8 mouse cellular contexts compared by ENCODE assay signal in the genomic region with DNA sequence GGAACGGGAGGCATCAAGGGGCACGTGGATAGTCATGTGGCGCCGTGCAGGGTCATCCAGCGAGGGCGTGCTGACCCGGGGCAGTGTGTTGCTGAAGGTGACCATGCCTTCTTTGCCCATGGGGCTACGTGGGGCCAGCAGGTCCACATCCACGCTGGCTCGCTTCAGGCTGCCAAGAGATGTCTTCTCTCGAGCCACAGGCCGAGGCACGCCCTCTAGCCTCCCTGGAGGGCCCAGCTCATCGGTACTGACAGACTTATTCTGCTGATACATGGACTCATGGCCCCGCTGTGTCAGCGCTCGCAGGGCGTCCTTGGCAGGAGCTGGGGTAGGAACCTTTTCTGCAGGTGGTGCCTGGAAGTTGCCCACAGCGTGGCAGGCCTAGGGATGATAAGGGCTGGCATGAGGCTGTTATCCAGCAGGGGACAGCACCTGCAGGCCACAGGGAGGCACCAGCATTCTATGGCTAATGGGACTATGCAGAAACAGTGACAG. TPM values are rescaled to one million over a fixed set of nuclear protein-coding genes. Genes with fewer than 3 reads are reported as not detected.
DNase-seq lines count a peak whose midpoint lies in the region; ATAC-seq and TF ChIP-seq lines count a peak whose summit lies in the region.

No protein-coding gene starts in this region.

- no peaks in the 10 kb centered on the region for H3K4me1 ChIP-seq in limb, embryonic 11.5 days (ENCODE audit: control insufficient read depth, insufficient read depth, low read length)
- peaks cover 20% of the 10 kb centered on the region for H3K4me1 ChIP-seq in limb, embryonic 10.5 days
- no peaks in the 10 kb centered on the region for H3K4me1 ChIP-seq in bone marrow, adult 2 months (ENCODE audit: control insufficient read depth, insufficient read depth, low read length)
- peaks cover 40% of the 10 kb centered on the region for H3K4me1 ChIP-seq in forebrain, embryonic 15.5 days
- no peaks in the 10 kb centered on the region for H3K4me1 ChIP-seq in limb, embryonic 14.5 days (ENCODE audit: control insufficient read depth, insufficient read depth, low read length)

- no peak overlapping the region for H3K4me2 ChIP-seq in limb, embryonic 11.5 days (ENCODE audit: low read depth, severe bottlenecking)
- H3K4me2 ChIP-seq in forebrain, embryonic 15.5 days (replicated peaks), result no peak overlapping the region
- H3K4me2 ChIP-seq in limb, embryonic 14.5 days (replicated peaks; ENCODE audit: low read depth, low read length, severe bottlenecking), result no peak overlapping the region

- intact Hi-C loops in left cerebral cortex, postnatal 14 days (cut with DNase I), result no loop called here

- H3K27ac ChIP-seq in limb, embryonic 11.5 days (replicated peaks; ENCODE audit: low read depth, low read length), result 0 out of 2 replicates have a peak overlapping the region, but pooled peaks have one; percentile 1
- H3K27ac ChIP-seq in limb, embryonic 10.5 days, result no peak overlapping the region
- peak overlapping the region; percentile 17; the same call in 1 of the 2 replicates for H3K27ac ChIP-seq in bone marrow, adult 2 months (ENCODE audit: control insufficient read depth, insufficient read depth, low read depth, low read length, poor library complexity)
- 0 out of 2 replicates have a peak overlapping the region, but pooled peaks have one; percentile 46 for H3K27ac ChIP-seq in forebrain, embryonic 15.5 days (replicated peaks)
- H3K27ac ChIP-seq in limb, embryonic 14.5 days (replicated peaks; ENCODE audit: low read depth, low read length), result 0 out of 2 replicates have a peak overlapping the region, but pooled peaks have one; percentile 33

- H3K9ac ChIP-seq in limb, embryonic 11.5 days (ENCODE audit: low read length), result no peak overlapping the region
- no peak overlapping the region for H3K9ac ChIP-seq in forebrain, embryonic 15.5 days (replicated peaks)
- no peak overlapping the region for H3K9ac ChIP-seq in limb, embryonic 14.5 days (ENCODE audit: low read depth, low read length, severe bottlenecking)

- DNase-seq in limb, embryonic 11.5 days (ENCODE audit: low spot score), result peak; percentile 37
- DNase-seq in limb, embryonic 10.5 days (ENCODE audit: low spot score), result no peak
- DNase-seq in limb, embryonic 14.5 days (ENCODE audit: low spot score), result no peak
- DNase-seq in left cerebral cortex, postnatal 14 days (ENCODE audit: low spot score in 2 of 2), result no peak
- no peak for DNase-seq in Muller cell, postnatal 12 days (ENCODE audit: inconsistent ontology term)
- no peak for DNase-seq in right cerebral cortex, adult 2 months (ENCODE audit: low spot score in 2 of 2)

- H3K4me3 ChIP-seq in limb, embryonic 11.5 days (ENCODE audit: low read depth, low read length), result no peak overlapping the region
- no peak overlapping the region for H3K4me3 ChIP-seq in limb, embryonic 10.5 days
- no peak overlapping the region for H3K4me3 ChIP-seq in bone marrow, adult 2 months (replicated peaks; ENCODE audit: control insufficient read depth, low read depth, low read length)
- H3K4me3 ChIP-seq in forebrain, embryonic 15.5 days, result no peak overlapping the region
- H3K4me3 ChIP-seq in limb, embryonic 14.5 days (replicated peaks; ENCODE audit: low read length), result no peak overlapping the region

- TF ChIP-seq POLR2A in bone marrow, adult 2 months (IDR thresholded peaks at IDR 0.05; ENCODE audit: borderline replicate concordance, control insufficient read depth, low read depth, low read length), result no peak
- TF ChIP-seq POLR2A in limb, embryonic 14.5 days (IDR thresholded peaks at IDR 0.05; ENCODE audit: borderline replicate concordance, extremely low read depth, insufficient read depth, insufficient read length), result no peak

- H3K36me3 ChIP-seq in limb, embryonic 11.5 days (ENCODE audit: control insufficient read depth, insufficient read depth, low read length), result peaks cover 38% of the 10 kb centered on the region
- peaks cover 95% of the 10 kb centered on the region for H3K36me3 ChIP-seq in limb, embryonic 10.5 days
- peaks cover 72% of the 10 kb centered on the region for H3K36me3 ChIP-seq in forebrain, embryonic 15.5 days
- H3K36me3 ChIP-seq in limb, embryonic 14.5 days (ENCODE audit: control insufficient read depth, insufficient read depth, low read length), result peaks cover 85% of the 10 kb centered on the region

- peak; percentile 56 for TF ChIP-seq CTCF in bone marrow, adult 2 months (IDR thresholded peaks at IDR 0.05; ENCODE audit: control insufficient read depth, insufficient read depth, low read length)

- whole genome bisulfite sequencing in limb, embryonic 11.5 days, result 84% methylated on average over 19 of the region's 19 CpGs
- 82% methylated on average over 19 of the region's 19 CpGs for WGBS in limb, embryonic 10.5 days
- WGBS in bone marrow, adult 2 months, result 68% methylated on average over 19 of the region's 19 CpGs
- 82% methylated on average over 19 of the region's 19 CpGs for WGBS in forebrain, embryonic 15.5 days
- 69% methylated on average over 19 of the region's 19 CpGs for WGBS in limb, embryonic 14.5 days

- ATAC-seq in limb, embryonic 11.5 days (ENCODE audit: insufficient number of reproducible peaks, low FRiP score, low TSS enrichment, low read depth), result no peak
- ATAC-seq in forebrain, embryonic 15.5 days (replicated peaks), result 0 out of 2 replicates have a peak, but pooled peaks have one; percentile 8
- ATAC-seq in limb, embryonic 14.5 days (ENCODE audit: low FRiP score, low read depth), result no peak

- no peaks in the 10 kb centered on the region for H3K9me3 ChIP-seq in limb, embryonic 11.5 days (ENCODE audit: control insufficient read depth, low read length)
- H3K9me3 ChIP-seq in limb, embryonic 10.5 days (replicated peaks), result no peaks in the 10 kb centered on the region
- no peaks in the 10 kb centered on the region for H3K9me3 ChIP-seq in forebrain, embryonic 15.5 days
- H3K9me3 ChIP-seq in limb, embryonic 14.5 days (ENCODE audit: control insufficient read depth, low read length), result no peaks in the 10 kb centered on the region

- no peaks in the 10 kb centered on the region for H3K27me3 ChIP-seq in limb, embryonic 11.5 days (ENCODE audit: control insufficient read depth, insufficient read depth, low read length)
- no peaks in the 10 kb centered on the region for H3K27me3 ChIP-seq in limb, embryonic 10.5 days (ENCODE audit: low read depth, poor library complexity, severe bottlenecking)
- no peaks in the 10 kb centered on the region for H3K27me3 ChIP-seq in forebrain, embryonic 15.5 days
- H3K27me3 ChIP-seq in limb, embryonic 14.5 days (ENCODE audit: control insufficient read depth, insufficient read depth, low read length), result no peaks in the 10 kb centered on the region

RNA-seq across cellular contexts. Expression of gene Prtn3, which starts 8.4 kb away (rescaled TPM):
- polyA plus RNA-seq in limb, embryonic 11.5 days (2014; fragmentation: Nextera tagmentation; extraction: Ambion mirVana), result 16.0 and 19.6 TPM in 2 replicates
- polyA plus RNA-seq in limb, embryonic 10.5 days (2016; fragmentation: Nextera tagmentation; extraction: Ambion mirVana), result 9.1 and 15.3 TPM in 2 replicates
- 143 and 259 TPM in 2 replicates for polyA plus RNA-seq in bone marrow, adult 2 months (2011; ENCODE audit: insufficient read depth, insufficient read length, low replicate concordance, missing spikeins)
- polyA plus RNA-seq in forebrain, embryonic 15.5 days (2015; fragmentation: Nextera tagmentation; extraction: Ambion mirVana), result 13.5 and 15.0 TPM in 2 replicates
- 10.3 and 17.3 TPM in 2 replicates for polyA plus RNA-seq in limb, embryonic 14.5 days (2012; rRNA removed)
- 5.9 and 8.2 TPM in 2 replicates for polyA plus RNA-seq in limb, embryonic 14.5 days (2014; fragmentation: Nextera tagmentation; extraction: Ambion mirVana)
- total RNA-seq in left cerebral cortex, postnatal 14 days (2021), result 1 to 10 TPM; 2.3 to 3.1 TPM

RNA-seq across cellular contexts. Expression of gene Plppr3, which starts 8.6 kb away (rescaled TPM):
- 95.1 and 95.7 TPM in 2 replicates for polyA plus RNA-seq in limb, embryonic 11.5 days (2014; fragmentation: Nextera tagmentation; extraction: Ambion mirVana)
- polyA plus RNA-seq in limb, embryonic 10.5 days (2016; fragmentation: Nextera tagmentation; extraction: Ambion mirVana), result 108 and 140 TPM in 2 replicates
- polyA plus RNA-seq in bone marrow, adult 2 months (2011; ENCODE audit: insufficient read depth, insufficient read length, low replicate concordance, missing spikeins), result 16.4 and 32.4 TPM in 2 replicates
- polyA plus RNA-seq in forebrain, embryonic 15.5 days (2015; fragmentation: Nextera tagmentation; extraction: Ambion mirVana), result 405 and 410 TPM in 2 replicates
- polyA plus RNA-seq in limb, embryonic 14.5 days (2012; rRNA removed), result 220 and 326 TPM in 2 replicates
- polyA plus RNA-seq in limb, embryonic 14.5 days (2014; fragmentation: Nextera tagmentation; extraction: Ambion mirVana), result 61.5 and 79.7 TPM in 2 replicates
- total RNA-seq in left cerebral cortex, postnatal 14 days (2021), result 10 to 100 TPM; 68.3 to 71.2 TPM

RNA-seq across cellular contexts. Expression of gene Ptbp1, which starts 11.6 kb away (rescaled TPM):
- polyA plus RNA-seq in limb, embryonic 11.5 days (2014; fragmentation: Nextera tagmentation; extraction: Ambion mirVana), result 328 and 351 TPM in 2 replicates
- polyA plus RNA-seq in limb, embryonic 10.5 days (2016; fragmentation: Nextera tagmentation; extraction: Ambion mirVana), result 485 and 494 TPM in 2 replicates
- polyA plus RNA-seq in bone marrow, adult 2 months (2011; ENCODE audit: insufficient read depth, insufficient read length, low replicate concordance, missing spikeins), result 113 and 188 TPM in 2 replicates
- 108 and 120 TPM in 2 replicates for polyA plus RNA-seq in forebrain, embryonic 15.5 days (2015; fragmentation: Nextera tagmentation; extraction: Ambion mirVana)
- polyA plus RNA-seq in limb, embryonic 14.5 days (2012; rRNA removed), result 536 and 644 TPM in 2 replicates
- polyA plus RNA-seq in limb, embryonic 14.5 days (2014; fragmentation: Nextera tagmentation; extraction: Ambion mirVana), result 262 and 279 TPM in 2 replicates
- total RNA-seq in left cerebral cortex, postnatal 14 days (2021), result 10 to 100 TPM; 52.1 to 61.1 TPM

RNA-seq across cellular contexts. Expression of gene Elane, which starts 20.2 kb away (rescaled TPM):
- 0.20 TPM in 1 of 2 replicates, not detected in the other for polyA plus RNA-seq in limb, embryonic 11.5 days (2014; fragmentation: Nextera tagmentation; extraction: Ambion mirVana)
- not detected in 2 replicates for polyA plus RNA-seq in limb, embryonic 10.5 days (2016; fragmentation: Nextera tagmentation; extraction: Ambion mirVana)
- polyA plus RNA-seq in bone marrow, adult 2 months (2011; ENCODE audit: insufficient read depth, insufficient read length, low replicate concordance, missing spikeins), result 102 and 162 TPM in 2 replicates
- 0.19 TPM in 1 of 2 replicates, not detected in the other for polyA plus RNA-seq in forebrain, embryonic 15.5 days (2015; fragmentation: Nextera tagmentation; extraction: Ambion mirVana)
- polyA plus RNA-seq in limb, embryonic 14.5 days (2012; rRNA removed), result 0.35 and 1.8 TPM in 2 replicates
- 0.62 and 1.2 TPM in 2 replicates for polyA plus RNA-seq in limb, embryonic 14.5 days (2014; fragmentation: Nextera tagmentation; extraction: Ambion mirVana)
- total RNA-seq in left cerebral cortex, postnatal 14 days (2021), result not detected

RNA-seq across cellular contexts. Expression of gene Cfd, which starts 24.8 kb away (rescaled TPM):
- not detected in 2 replicates for polyA plus RNA-seq in limb, embryonic 11.5 days (2014; fragmentation: Nextera tagmentation; extraction: Ambion mirVana)
- polyA plus RNA-seq in limb, embryonic 10.5 days (2016; fragmentation: Nextera tagmentation; extraction: Ambion mirVana), result not detected in 2 replicates
- 20.0 TPM in 1 of 2 replicates, not detected in the other for polyA plus RNA-seq in bone marrow, adult 2 months (2011; ENCODE audit: insufficient read depth, insufficient read length, low replicate concordance, missing spikeins)
- polyA plus RNA-seq in forebrain, embryonic 15.5 days (2015; fragmentation: Nextera tagmentation; extraction: Ambion mirVana), result not detected in 2 replicates
- 1.1 and 2.3 TPM in 2 replicates for polyA plus RNA-seq in limb, embryonic 14.5 days (2012; rRNA removed)
- not detected in 2 replicates for polyA plus RNA-seq in limb, embryonic 14.5 days (2014; fragmentation: Nextera tagmentation; extraction: Ambion mirVana)
- not detected for total RNA-seq in left cerebral cortex, postnatal 14 days (2021)
